Mouse (Mus musculus) lung, adult 2 months (tissue): ENCODE data around the gene Cdiptos. TPM values are rescaled to one million over a fixed set of nuclear protein-coding genes. Genes with fewer than 3 reads are reported as not detected.

Experiments used
- DNase-seq: peaks from one replicate; pipeline ENCODE4 v3.0.0; 2022
- H3K4me1 ChIP-seq: fragments of 200-500 bp; 2 replicates; pipeline ENCODE4 v1.6.1; 2011; ENCODE audit warnings: low read length; ENCODE audit not compliant: control insufficient read depth, insufficient read depth
- H3K4me3 ChIP-seq: fragments of 200-500 bp; replicated peaks from 2 replicates; pipeline ENCODE3; 2011; ENCODE audit warnings: low read depth, mild to moderate bottlenecking, control low read depth, low read length; ENCODE audit errors: extremely low read depth
- CTCF ChIP-seq: fragments of 200-500 bp; IDR thresholded peaks from 2 replicates; pipeline ENCODE4 v1.5.1; 2011; ENCODE audit warnings: mild to moderate bottlenecking, low read length, control low read depth; ENCODE audit not compliant: insufficient read depth
- POLR2A ChIP-seq: fragments of 200-500 bp; IDR thresholded peaks from 2 replicates; pipeline ENCODE4 v1.6.1; 2011; ENCODE audit warnings: low read depth, mild to moderate bottlenecking, control low read depth, low read length, borderline replicate concordance; ENCODE audit errors: extremely low read depth
- WGBS: fragments of 180-500 bp; shearing (Covaris S2); methylation state at CpG from one replicate; pipeline ENCODE4 v1.1.7; 2018; 5-methylcytosine and 5-hydroxymethylcytosine counted together
- polyA plus RNA-seq: library from polyadenylated mRNA; depleted of rRNA; stranded (reverse); fragments of >200 nt; gene quantifications from 2 replicates; pipeline ENCODE4 v1.2.3, GENCODE M21; 2012

Gene Cdiptos
- polyA plus RNA-seq, 1 experiment = 3.3 TPM

DNA sequence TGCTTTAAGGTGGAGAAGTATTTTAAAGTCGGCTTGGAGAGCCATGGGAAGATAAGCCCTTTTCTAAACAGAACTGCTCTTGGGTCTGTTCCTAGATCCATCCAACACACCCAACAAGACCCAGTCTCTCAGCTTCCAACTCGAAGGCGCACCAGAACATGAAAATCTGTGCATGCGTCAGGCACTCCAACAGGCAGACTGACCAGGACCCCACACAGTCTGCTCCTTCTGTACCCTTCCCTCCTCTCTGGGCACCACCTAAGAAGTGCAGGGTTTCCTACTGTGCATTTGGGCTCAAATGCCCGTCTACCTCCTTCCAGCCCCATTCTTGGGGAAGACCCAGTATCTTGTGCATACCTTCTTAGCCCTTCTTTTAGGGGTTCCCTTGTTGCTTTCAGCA, 44.6 kb upstream of the Cdiptos start:
- TF ChIP-seq POLR2A (no peak), CTCF (no peak)
- no peak for DNase-seq
- peak overlapping the region; percentile 45 for H3K4me3 ChIP-seq
- H3K4me1 ChIP-seq = peaks cover 15% of the 10 kb centered on the region; the same call in 1 of the 2 replicates
- WGBS = 46% methylated on average over 5 of the region's 5 CpGs

DNA sequence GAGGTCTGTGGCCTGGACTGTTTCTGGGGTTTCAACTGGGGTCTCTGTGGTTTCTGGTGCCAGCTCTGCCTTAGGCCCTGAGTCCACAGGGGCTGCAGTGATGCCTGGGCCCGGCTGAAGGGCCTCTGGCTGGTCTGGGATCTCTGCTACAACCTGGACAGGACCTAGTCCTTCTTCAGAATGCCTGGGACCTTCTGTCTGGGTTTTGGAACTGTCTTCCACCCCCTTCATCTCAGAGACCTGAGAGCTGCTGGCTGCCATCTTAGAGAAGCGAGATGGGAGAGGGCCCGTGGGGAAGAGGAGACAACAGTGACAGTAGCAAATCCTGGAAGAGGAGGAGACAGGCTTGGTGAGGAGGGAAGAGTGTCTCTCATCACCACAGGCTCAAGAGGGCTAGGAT, 44.1 kb upstream of the Cdiptos start:
- WGBS = 68% methylated on average over 3 of the region's 3 CpGs
- no peak overlapping the region for H3K4me3 ChIP-seq
- peaks cover 15% of the 10 kb centered on the region; the same call in 1 of the 2 replicates for H3K4me1 ChIP-seq
- no peak for TF ChIP-seq POLR2A
- TF ChIP-seq CTCF = no peak
- DNase-seq = no peak

DNA sequence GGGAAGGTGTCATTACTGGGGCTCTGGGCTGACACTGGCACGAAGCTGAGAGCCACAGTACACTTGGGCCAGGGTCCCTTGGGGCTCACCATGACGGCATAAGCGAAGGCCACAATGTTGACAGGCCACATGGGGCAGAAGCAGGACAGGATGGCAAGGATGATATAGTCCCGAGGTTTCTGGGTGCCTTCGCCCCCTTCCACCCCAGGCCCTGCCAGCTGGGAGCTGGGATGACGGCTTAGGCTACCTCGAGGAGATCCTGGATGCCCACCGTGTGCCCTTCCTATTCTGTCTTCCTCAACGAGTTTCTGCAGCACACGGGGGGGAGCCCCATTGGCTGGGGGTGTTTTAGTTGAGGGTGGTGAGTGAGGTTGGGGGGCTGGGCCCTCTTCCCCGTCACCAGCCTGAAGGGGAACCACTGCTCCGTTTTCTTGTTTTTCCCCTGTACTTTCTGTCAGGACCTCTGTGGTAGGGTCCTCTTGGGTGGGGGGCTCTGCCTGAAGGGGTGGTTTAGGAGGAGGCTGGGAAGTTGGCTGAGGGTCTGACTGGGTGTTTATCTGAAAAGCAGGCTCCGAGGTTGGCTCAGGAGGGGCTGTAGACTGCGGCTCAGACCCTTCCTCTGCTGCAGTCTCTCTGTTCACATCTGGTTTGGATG, 43.5 kb upstream of the Cdiptos start:
- WGBS = 66% methylated on average over 14 of the region's 14 CpGs
- H3K4me1 ChIP-seq = peaks cover 13% of the 10 kb centered on the region; the same call in 1 of the 2 replicates
- H3K4me3 ChIP-seq = no peak overlapping the region
- no peak for TF ChIP-seq CTCF
- no peak for DNase-seq

DNA sequence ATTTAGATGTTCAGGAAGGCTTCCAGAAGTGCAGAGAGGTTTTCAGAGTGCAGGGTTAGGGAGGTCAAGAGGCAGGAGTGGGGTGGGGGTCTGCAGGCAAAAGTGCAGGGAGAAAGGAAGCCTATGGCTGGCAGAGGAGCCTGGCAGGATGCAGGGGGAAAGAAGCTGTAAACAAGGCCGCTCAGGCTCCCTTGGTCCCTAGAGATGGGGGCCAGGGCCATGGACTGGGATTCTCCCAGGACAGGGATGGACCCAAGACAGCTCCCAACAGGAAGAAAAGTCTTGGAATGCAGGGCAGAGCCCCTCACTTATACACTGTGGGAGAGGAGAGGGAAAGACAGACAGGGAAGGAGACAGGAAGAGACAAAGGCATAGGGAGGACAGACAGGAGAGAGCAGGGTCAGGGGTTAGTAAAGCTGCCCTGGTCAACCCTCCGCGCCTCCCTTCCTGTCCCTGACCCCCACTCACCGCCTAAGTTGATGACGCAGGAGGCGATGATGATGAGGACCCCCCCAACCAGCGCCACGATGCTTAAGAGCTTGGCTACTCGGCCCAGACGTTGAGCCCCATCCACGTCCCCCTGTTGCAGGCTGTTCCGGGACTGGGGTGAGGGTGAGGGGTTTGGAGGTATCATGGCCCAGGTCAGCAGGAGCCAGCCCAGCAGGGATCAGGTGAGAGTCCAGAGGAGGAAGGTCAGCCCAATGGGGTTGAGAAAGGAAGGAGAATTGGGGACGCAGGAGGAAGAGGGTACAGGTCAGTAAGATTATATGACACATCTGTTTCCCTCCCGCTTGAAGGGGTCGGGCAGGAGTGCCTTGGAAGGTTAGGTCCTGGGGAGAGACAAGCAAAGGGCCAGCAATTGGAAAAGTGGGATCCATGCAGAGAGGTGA, 42.8 kb upstream of the Cdiptos start:
- WGBS = 70% methylated on average over 15 of the region's 15 CpGs
- Histone ChIP-seq H3K4me1 (peaks cover 13% of the 10 kb centered on the region; the same call in 1 of the 2 replicates), H3K4me3 (no peak overlapping the region)
- DNase-seq = no peak
- no peak for TF ChIP-seq POLR2A
- TF ChIP-seq CTCF = no peak

DNA sequence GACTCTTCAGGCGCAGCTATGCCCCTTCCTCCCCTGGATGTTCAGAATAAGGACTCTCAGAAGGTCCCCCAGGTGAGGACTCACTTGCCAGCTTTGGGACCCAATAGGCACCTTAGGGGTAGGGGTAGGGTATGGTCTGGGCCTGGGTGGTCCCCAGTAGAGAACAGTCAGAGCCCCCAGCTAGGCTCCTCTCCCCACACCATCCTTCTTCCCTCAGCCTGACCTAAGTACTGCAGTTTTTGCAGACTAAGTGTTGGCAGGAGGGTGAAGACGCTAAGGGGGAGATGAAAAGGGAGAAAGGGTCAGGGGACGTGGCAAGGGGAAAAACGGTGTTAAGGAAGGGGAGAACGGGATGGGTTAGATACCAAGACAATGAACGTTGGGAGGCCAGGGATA, 42.0 kb upstream of the Cdiptos start:
- H3K4me3 ChIP-seq = no peak overlapping the region
- TF ChIP-seq POLR2A (no peak), CTCF (no peak)
- H3K4me1 ChIP-seq = peaks cover 17% of the 10 kb centered on the region
- DNase-seq = no peak
- WGBS = 43% methylated on average over 6 of the region's 6 CpGs

DNA sequence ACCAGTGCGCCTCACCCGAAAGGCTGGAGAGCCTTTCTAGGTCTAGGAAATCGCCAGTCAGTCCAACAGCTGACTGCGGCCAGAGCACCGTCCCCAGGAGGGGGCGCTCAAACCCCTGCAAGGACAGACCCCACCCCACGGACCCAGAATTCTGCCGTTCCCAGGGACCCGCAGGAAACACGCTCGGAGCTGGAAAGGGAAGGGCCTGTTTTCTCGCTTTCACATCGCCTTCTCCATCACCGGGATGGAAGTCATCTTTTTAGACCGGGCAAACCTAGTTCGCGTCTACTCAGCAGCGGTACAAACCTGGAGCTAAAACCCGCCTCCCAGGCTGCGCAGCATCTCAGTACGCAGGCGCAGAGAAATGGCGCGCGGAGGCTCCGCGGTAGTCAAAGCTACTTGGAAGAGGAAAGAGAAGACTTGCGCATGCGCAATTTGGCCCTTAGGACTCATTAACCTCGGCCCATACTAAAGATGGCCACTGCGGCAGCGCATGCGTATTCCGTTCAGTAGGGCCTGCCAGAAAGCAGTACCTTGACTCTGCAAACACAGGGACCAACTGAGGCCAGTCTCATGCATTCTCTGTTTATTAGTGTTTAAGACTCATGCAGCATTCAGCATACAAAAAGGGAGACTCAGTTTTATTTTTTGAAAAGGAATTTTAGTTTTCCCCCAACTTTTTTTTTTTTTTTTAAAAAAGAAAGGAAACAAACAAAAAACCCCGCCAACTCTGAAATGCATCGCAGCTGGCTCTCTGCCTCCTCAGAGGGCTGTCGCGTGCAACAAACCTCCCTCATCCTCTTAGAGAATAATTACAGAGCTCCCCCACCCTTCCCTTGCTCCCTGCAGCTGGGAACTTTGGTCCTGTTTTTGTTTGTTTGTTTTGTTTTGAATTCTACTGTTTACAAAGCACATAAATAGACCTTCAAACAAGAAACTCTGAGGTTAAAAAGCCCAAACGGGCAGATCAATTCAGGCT, 41.4 kb upstream of the Cdiptos start, which contains the start of gene Pagr1a:
Gene Pagr1a (minus strand): TSS at position 382 of the 979 bp plus-strand sequence.
- WGBS = 1% methylated on average over 39 of the region's 39 CpGs
- peak; percentile 96 for DNase-seq
- peak within 1 kb of the TSS; percentile 92 for H3K4me3 ChIP-seq
- TF ChIP-seq POLR2A (peak; percentile 80), CTCF (peak; percentile 63)
- peaks cover 18% of the 10 kb centered on the region for H3K4me1 ChIP-seq

DNA sequence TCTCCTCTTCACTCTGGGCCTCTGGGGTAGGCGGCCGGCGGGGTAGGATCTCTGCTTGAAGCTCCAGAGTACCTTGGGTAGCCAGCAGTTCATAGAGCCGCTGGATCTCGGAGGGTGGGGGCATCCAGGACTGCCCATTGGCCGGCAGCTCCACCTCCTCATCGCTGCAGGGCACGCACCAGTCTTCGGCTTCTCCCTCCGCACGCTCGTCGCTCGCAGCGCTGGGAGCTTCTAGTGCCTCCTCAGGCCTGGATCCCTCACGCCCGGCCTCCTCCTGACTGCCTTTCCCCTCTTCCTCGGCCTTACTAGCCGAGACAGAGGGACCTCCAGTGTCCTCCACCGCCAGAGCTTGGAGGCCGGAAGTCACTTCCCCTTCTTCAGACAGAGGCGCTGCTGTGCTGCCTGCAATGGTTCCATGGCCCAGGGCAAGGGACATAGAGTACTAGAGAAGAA, 40.6 kb upstream of the Cdiptos start:
- DNase-seq = no peak
- TF ChIP-seq POLR2A (peak; percentile 81; the same call in 1 of the 2 replicates), CTCF (no peak)
- H3K4me1 ChIP-seq = peaks cover 18% of the 10 kb centered on the region
- 1% methylated on average over 22 of the region's 22 CpGs for WGBS
- H3K4me3 ChIP-seq = peak overlapping the region; percentile 92

DNA sequence TGATC, 40.4 kb upstream of the Cdiptos start, which contains the start of gene Pagr1b:
Gene Pagr1b (minus strand): TSS at position 4 of the 5 bp plus-strand sequence.
- DNase-seq = no peak
- H3K4me1 ChIP-seq = peaks cover 17% of the 10 kb centered on the region
- TF ChIP-seq POLR2A = no peak
- no peak for TF ChIP-seq CTCF
- peak within 1 kb of the TSS; percentile 92 for H3K4me3 ChIP-seq

DNA sequence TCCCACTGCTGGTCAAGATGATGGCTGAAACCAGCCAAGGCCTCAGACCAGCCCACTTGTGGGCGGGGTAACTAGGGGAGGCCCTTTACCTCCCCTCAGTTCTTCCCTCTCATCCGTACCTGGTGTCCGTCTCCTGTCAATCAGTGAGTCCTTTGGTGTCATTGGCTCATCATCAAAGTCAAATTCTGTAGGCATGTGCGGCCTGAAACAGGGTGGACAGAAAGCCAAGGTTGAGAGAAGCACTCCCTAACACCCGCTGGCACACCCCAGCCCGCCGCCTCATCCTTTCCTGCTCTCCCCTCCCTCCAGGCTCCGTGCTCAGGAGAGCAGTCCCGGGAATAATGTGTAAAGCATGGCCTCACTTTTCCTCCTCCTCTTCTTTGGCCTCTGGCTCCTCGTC, 40.2 kb upstream of the Cdiptos start:
- TF ChIP-seq CTCF (no peak), POLR2A (no peak)
- under 1% methylated on average over 10 of the region's 10 CpGs for WGBS
- no peak for DNase-seq
- Histone ChIP-seq H3K4me1 (peaks cover 15% of the 10 kb centered on the region), H3K4me3 (peak overlapping the region; percentile 92)
